Mouse (Mus musculus) CD8-positive naive resting alpha-beta T cell, adult 2 months (primary cell): ENCODE results near the gene Ang2.

Experiments
- DNase-seq, 2 experiments: peaks; one replicate each; pipeline ENCODE4 v3.0.0; 2022; ENCODE audit warnings: low read depth in 2 of 2, low spot score in 2 of 2

The Ang2 gene

DNA sequence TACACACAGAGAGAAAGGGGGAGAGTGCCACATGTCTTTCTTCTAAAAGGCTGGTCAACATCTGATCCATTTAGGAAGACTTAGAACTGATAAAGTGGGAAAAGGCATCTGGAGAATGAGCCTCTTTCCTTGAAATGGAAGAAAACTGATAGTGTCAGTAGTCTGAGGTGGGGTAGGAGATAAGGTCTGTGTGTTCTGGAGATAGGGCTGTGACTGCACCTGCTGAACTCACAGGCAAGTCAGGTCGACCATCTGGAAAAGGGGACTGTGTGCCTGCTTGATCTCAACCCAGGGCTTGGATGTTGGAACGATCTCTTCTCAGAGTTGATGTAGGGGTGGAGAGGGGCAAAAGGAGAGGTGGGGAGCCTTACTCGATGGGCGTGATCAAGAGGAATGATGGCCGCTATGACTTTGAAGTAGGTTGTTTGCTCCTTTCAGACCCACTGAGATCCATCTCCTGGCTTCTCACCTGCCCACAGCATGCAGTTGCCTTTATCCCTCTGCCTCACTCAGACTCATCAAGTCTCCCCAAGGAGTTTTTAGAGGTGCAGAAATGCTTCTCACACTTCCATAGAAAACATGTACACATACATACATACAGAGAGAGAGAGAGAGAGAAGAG is 46.6 kb downstream of the Ang2 start:
- no peak for DNase-seq

- DNase-seq: no peak
These were observed 48.6 kb downstream of the Ang2 start for GRCm38 (mm10) chr14:51150206-51150831.

- no peak for DNase-seq
These were observed 49.8 kb downstream of the Ang2 start for GRCm38 (mm10) chr14:51149164-51149563.

GRCm38 (mm10) chr14:51148006-51148405 is 50.9 kb downstream of the Ang2 start:
- DNase-seq: no peak

- no peak for DNase-seq
These were observed 52.3 kb downstream of the Ang2 start, which contains the start of gene Rnase1 for GRCm38 (mm10) chr14:51146685-51147084. Rnase1 (minus strand) TSS chr14:51146785.

DNA sequence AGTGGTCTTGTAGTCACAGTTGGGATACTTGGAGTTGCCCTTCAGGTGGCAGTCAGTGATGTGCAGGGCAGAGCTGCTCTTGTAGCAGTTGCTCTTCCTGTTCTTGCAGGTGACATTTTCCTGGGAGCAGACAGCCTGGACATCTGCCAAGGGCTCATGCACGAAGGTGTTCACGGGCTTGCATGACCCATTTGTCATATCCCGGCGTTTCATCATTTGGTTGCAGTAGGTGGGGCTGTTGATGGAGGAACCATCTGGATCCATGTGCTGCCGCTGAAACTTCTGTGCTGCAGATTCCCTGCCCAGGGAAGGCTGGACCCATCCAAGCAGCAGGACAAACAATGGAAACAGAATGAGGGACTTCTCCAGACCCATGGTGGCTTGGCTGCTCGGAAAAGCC is 53.4 kb downstream of the Ang2 start:
- no peak for DNase-seq
